Mouse (Mus musculus) gastrocnemius, postnatal 4 days (tissue): ENCODE data around the gene Nlrc4. TPM values are rescaled to one million over a fixed set of nuclear protein-coding genes. Genes with fewer than 3 reads are reported as not detected.

ENCODE experiments used
- total RNA-seq, 2 experiments: library from RNA; stranded (reverse); gene quantifications; 2 replicates each; pipeline ENCODE4 v1.2.3; 2021

Nlrc4 gene
- total RNA-seq, 2 experiments from 2014 or later, result 0.39 to 0.54 TPM

Other genes starting within 250 kb of the Nlrc4 start
- gene Memo1, start 163.6 kb downstream of the Nlrc4 start, total RNA-seq, result 10 to 100 TPM; 79.1 to 88.6 TPM
- 10 to 100 TPM; 75.4 to 84.5 TPM for gene Dpy30, start 135.2 kb downstream of the Nlrc4 start, total RNA-seq
- gene Spast, start 120.2 kb downstream of the Nlrc4 start, total RNA-seq, result 10 to 100 TPM; 53.2 to 54.4 TPM
- 10 to 100 TPM; 10.7 to 13.7 TPM for gene Slc30a6, start 63.5 kb downstream of the Nlrc4 start, total RNA-seq
- gene Yipf4, start 30.4 kb upstream of the Nlrc4 start, total RNA-seq, result 10 to 100 TPM; 43.4 to 46.1 TPM
- gene Birc6, start 69.2 kb upstream of the Nlrc4 start, total RNA-seq, result 10 to 100 TPM; 97.9 to 98.0 TPM